Mouse (Mus musculus): Measurements from ENCODE around the gene Serpina3i.

Serpina3i gene

DNA sequence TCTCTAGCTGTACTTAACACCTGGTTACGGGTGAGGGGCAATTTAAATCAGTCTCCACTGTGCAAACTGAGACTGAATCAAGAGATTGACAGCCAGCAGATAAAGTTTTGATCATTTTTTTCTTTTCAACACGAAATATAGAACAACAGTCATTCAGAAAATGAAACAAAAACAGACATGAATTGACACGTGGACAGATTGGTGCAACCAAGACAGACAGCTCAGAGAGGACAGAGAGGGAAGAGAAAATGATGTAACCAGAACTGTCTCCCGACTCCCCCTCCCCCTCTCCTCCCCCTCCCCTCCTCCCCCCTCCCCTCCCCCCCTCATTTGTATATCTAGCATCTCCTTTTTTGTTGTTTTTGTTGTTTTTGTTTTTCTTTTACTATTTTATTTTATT is 26.9 kb downstream of the Serpina3i start:
- in situ Hi-C loops (cut with MboI, MseI): loop anchor here (10.0 kb wide), 1 partner anchor 1285 kb away; no protein-coding TSS in a partner anchor

- in situ Hi-C loops (cut with MboI, MseI): loop anchor here (10.0 kb wide), 1 partner anchor 1289 kb away; no protein-coding TSS in a partner anchor
These were observed 31.0 kb downstream of the Serpina3i start for GRCm38 (mm10) chr12:104293963-104294362.

GRCm38 (mm10) chr12:104298049-104298448 is 35.1 kb downstream of the Serpina3i start:
- in situ Hi-C loops (cut with MboI, MseI): loop anchor here (10.0 kb wide), 1 partner anchor 1293 kb away; no protein-coding TSS in a partner anchor

DNA sequence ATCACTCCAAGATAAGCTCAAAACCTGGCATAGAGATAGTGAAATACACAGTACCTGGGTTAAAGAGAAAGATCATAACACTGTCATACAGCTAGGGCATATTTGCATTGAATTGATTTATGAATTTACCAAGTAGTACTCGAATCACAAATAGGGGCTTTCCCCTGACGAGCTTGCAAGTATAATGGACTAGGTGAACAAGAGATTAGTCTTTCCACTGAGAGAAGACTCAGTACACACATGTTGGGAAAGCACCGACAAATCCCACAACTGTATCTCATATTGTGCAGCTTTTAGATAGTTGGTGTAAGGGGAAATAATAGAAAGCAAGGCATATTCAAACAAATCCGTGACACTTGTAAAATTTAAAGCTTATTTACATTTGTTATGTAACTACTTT is 43.1 kb downstream of the Serpina3i start:
- in situ Hi-C loops (cut with MboI, MseI): no loop called here

GRCm38 (mm10) chr12:104314253-104314652 is 51.3 kb downstream of the Serpina3i start, which contains the start of gene Serpina3j:
Gene Serpina3j (plus strand): TSS chr12:104314553.
- in situ Hi-C loops (cut with MboI, MseI): no loop called here
